Mouse (Mus musculus) hematopoietic multipotent progenitor cell, adult 10-12 weeks (in vitro differentiated cells): ENCODE measurements around the gene Zfp655. TPM values are rescaled to one million over a fixed set of nuclear protein-coding genes. Genes with fewer than 3 reads are reported as not detected.

Experiments
- polyA plus RNA-seq: library from polyadenylated mRNA; stranded (reverse); fragments of >175 nt; gene quantifications from 2 replicates; pipeline ENCODE4 v1.2.3, GENCODE M21; 2012; ENCODE audit warnings: low replicate concordance

Zfp655 gene
- 20.9 and 38.4 TPM in 2 replicates for polyA plus RNA-seq

DNA sequence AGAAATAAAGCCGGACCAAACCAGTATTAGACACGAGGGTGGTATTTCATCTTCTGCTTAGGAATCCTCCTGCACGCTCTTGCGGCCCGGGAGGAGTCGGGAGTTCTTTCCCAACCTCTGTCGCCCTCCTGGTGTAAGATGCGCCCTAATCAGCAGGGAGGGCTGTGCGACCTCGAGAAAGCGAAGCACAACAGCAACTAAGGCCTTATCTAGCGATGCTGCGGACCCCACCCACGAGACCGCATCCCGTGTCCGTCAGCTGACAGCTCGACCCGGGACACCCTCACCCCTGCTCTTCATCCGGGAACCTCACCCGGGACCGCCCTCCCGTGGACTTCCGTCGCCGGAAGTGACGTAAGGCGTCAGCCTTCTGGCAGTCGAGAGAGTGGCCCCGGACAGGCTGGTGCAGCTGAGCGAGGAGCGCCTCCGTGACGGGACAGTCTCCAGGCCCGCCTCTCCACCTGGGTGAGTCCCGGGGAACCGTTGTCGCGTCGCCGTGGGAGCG is at the start of gene Zfp655:
Gene Zfp655, plus strand, starts transcription at position 349 of the 505 bp plus-strand sequence.

DNA sequence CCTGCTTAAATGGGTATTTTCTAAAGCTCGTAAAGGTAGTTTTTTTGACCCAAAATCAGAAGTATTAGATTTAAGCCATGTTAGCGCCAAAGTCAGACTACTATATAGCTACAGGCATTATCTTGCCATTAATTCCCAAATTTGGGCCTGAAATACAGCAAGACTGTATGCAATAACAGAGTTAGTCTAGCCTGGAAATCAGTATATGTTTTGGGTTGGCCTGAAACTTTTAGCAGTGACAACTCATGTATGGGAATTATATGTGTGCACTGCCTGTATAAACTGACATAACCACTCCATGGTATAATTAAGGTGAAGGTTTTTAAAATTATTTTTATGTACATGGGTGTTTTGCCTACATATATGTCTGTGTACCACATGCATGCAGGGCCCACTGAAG is 39.6 kb upstream of the Zfp655 start, which contains the start of gene Atp5j2:
Gene Atp5j2, minus strand, starts transcription at position 101 of the 400 bp plus-strand sequence.

DNA sequence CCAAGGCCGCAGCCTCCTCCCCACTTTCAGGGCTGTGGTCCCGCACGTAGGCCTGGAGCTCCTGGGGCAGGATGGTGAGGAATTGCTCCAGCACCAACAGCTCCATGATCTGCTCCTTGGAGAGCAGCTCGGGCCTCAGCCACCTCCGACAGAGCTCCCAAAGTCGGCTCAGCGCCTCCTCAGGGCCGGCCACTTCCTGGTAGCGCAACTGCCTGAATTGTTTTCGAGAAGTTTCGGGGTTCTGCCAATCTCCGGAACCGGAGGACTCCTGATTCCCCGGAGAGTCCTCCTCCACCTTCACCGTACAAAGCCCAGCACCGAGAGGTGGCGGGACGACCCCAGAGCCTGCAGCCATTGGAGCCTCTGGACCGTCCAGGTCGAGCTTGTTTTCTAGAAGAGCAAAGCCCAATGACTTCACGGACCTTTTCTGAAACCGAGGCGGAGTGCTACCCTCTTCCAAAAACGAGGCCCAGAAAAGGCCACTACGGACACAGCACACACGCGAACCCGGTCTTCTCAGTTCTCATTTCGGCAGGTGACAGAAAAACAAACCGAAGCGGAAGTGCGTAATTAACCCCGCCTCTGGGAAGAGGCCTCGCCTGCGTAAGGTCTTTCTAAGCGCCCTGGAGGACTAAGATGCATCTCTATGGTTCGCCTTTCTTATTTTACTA is 30.1 kb upstream of the Zfp655 start, which contains the start of gene Zkscan14:
Gene Zkscan14, minus strand, starts transcription at position 548 of the 671 bp plus-strand sequence.

DNA sequence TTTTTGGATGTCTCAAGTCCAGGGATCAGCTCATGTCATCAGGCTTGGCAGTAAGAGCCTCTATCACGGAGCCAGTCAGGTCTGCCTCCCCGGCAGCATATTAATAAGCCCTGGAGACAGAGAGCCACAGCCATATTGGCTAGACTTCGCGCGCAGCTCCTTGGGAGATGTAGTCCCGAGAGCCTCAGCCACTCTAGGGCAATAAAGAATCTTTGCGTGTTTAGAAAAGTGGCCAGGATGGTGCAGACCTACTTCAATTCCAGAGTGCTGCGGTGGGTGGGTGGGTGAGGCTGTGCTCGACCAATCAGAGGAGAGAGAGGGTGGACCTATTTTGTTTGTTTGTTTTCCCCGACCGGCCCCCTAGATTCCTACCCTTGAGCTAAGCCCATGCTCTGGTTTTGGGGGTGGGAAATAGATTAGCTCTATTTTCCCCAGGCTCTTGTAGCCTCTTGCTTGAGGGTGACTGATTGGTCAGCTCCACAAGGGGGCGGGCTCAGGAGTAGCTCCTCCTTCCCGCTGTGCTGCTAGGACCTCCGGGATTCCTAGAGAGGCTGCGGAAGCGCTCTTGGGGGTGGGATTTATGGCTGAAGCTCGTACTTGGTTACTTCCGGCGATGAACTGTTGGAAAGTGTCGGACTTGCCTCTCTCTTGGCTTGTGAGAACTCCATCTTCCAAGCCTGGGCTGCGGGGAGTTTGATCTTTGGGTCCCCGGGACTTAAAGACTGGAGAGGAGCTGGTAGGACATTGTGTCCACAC is 27.4 kb upstream of the Zfp655 start, which contains the start of gene Zkscan5:
Gene Zkscan5, plus strand, starts transcription at position 627 of the 756 bp plus-strand sequence.

DNA sequence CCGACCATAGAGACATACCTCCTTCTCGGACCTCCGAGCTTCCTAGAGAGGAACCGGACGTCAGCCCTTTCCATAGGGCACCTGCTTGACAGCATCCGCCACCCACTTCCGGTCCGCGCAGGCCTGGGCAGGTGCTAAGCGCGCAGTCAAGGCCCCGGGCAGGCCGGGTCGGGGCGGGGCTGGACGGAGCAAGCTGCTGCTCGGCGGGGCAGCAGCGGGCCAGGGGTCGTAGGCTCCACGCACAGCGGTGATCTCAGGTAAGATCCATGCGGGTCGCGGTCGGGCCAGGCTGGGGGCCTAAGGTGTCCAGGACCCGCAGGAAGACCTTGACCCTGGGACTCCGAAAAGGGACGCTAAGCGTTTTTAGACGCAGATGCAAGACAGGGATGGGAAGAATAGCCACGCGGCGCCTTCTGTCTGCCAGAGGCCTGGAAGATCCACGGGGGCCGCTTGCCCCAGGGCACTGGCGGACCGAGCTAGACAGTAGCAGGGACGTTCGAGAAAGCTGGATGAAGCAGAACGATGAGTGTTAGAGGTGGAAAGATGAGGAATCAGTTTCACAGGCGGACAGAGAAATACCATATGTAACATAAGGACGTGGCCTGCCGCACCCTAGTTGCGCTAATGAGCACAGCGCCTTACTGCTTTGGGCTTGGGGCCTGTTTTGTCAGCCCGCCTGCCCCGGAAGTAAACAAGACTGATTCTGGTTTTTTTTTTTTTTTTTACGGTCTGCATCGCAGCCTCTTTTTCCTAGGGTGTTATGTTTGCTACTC is 49.0 kb downstream of the Zfp655 start, which contains the start of gene Zscan25:
Gene Zscan25, plus strand, starts transcription at position 130 of the 773 bp plus-strand sequence.

Other genes with a start within 250 kb of the Zfp655 start
- gene Gm4871, start 199.0 kb upstream of the Zfp655 start, polyA plus RNA-seq, result not detected in 2 replicates
- not detected in 2 replicates for gene 1700018F24Rik, start 188.7 kb upstream of the Zfp655 start, polyA plus RNA-seq
- gene Arpc1a, start 147.9 kb upstream of the Zfp655 start, polyA plus RNA-seq, result 8.5 and 35.6 TPM in 2 replicates
- gene Kpna7, start 147.7 kb upstream of the Zfp655 start, polyA plus RNA-seq, result not detected in 2 replicates
- gene Arpc1b, start 117.5 kb upstream of the Zfp655 start, polyA plus RNA-seq, result 1,579 and 2,966 TPM in 2 replicates
- 31.3 and 71.5 TPM in 2 replicates for gene Pdap1, start 91.5 kb upstream of the Zfp655 start, polyA plus RNA-seq
- gene Bud31, start 91.4 kb upstream of the Zfp655 start, polyA plus RNA-seq, result 3.6 and 13.6 TPM in 2 replicates
- 17.5 and 25.2 TPM in 2 replicates for gene Ptcd1, start 64.6 kb upstream of the Zfp655 start, polyA plus RNA-seq
- 68.9 and 92.8 TPM in 2 replicates for gene Cpsf4, start 64.5 kb upstream of the Zfp655 start, polyA plus RNA-seq
- 10.0 and 60.4 TPM in 2 replicates for gene Atp5j2, start 39.7 kb upstream of the Zfp655 start, polyA plus RNA-seq
- gene Zkscan14, start 29.8 kb upstream of the Zfp655 start, polyA plus RNA-seq, result 5.2 and 5.4 TPM in 2 replicates
- gene Zkscan5, start 27.2 kb upstream of the Zfp655 start, polyA plus RNA-seq, result 1.2 and 2.8 TPM in 2 replicates
- gene Zscan25, start 48.8 kb downstream of the Zfp655 start, polyA plus RNA-seq, result 38.1 and 64.9 TPM in 2 replicates
- not detected in 2 replicates for gene Cyp3a57, start 113.6 kb downstream of the Zfp655 start, polyA plus RNA-seq
- not detected in 2 replicates for gene Cyp3a16, start 238.0 kb downstream of the Zfp655 start, polyA plus RNA-seq